Mouse (Mus musculus) colon, adult 2 months (tissue): Measurements from ENCODE around the gene Coro1a. TPM values are rescaled to one million over a fixed set of nuclear protein-coding genes. Genes with fewer than 3 reads are reported as not detected.

Experiments used
- polyA plus RNA-seq: library from polyadenylated mRNA; depleted of rRNA; stranded (reverse); fragments of >200 nt; gene quantifications from 2 replicates; pipeline ENCODE4 v1.2.3, GENCODE M21; 2012; rRNA removed

The Coro1a gene
- polyA plus RNA-seq: 84.8 and 89.6 TPM in 2 replicates

DNA sequence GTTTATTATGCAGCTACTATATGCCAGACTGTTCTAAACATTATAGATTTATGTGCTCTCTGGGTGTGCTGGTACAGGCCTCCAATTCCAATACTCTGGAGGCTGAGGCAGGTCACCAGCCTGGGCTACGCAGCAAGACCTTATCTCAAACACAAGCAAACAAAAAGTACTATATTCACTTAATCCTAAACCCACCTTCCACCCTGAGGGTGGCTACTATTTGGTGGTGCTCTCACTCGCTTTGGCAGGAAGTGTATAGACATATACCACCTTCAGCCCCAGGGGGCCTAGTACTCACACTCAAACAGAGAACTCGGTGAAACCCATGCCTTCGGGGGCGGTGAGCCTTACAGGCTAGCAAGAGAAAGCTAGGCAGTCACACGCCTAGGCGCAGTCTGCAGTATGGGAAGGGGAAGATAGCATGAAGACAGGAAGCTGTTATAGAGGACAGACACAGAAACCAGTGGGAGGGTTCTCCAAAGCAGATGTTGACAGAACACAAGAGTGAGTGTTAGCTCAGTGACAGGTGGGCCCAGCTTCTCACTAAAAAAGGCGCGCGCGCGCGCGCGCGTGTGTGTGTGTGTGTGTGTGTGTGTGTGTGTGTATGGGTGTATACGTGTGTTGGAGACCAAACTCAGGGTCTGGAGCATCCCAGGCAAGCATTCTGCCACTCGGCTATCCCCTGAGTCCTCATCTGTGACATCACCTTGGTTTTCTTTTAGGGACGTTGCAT lies at the start of gene Coro1a:
Gene Coro1a, minus strand, starts transcription at position 346 of the 733 bp plus-strand sequence.

DNA sequence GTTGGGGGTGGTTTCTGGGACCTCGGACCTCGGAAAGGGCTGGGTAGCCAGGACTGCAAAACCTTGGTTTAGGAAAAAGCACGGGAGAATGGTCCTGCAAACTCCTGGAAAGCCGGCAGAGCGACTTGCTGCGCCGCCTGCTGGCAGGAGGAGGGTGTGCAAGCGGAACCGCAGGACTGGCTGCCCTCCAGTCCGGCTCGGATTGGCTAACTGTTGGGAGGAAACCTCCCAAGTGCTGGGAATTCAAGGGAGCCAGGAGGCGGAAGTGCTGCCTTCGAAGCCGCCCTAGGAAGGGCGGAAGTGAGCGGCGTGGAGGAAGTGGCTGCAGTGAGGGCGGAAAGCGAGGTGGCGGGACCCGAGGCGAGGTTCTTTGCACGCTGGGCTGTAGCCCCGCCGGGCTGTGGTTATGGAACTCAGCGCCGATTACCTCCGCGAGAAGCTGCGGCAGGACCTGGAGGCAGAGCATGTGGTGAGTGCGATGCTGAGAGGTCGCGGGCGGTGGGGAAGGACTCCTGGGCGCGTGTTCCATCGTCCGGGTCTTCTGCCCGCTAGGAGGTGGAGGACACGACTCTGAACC lies 11.9 kb downstream of the Coro1a start, which contains the start of gene Slx1b:
Gene Slx1b, minus strand, starts transcription at position 154 of the 577 bp plus-strand sequence.

DNA sequence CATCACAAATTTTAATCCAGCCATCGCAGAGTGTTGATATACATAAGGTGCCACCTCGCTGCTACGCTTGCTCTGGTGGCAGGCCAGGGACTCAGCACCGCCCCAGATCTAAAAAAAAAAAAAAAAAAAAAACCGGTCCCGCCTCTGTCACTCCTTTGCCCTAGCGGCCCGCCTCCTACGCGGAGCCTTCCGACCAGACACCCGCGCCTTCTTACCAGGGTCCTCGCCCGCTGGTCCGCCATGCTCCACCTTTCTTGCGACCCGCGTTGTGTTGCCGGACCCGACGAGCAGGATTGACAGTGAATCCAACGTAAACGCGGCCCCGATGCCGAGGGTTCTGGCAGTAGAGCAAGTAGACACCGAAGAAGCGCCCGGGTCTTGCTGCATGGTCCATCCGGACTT lies 12.4 kb downstream of the Coro1a start, which contains the start of gene Bola2:
Gene Bola2, plus strand, starts transcription at position 192 of the 402 bp plus-strand sequence.

DNA sequence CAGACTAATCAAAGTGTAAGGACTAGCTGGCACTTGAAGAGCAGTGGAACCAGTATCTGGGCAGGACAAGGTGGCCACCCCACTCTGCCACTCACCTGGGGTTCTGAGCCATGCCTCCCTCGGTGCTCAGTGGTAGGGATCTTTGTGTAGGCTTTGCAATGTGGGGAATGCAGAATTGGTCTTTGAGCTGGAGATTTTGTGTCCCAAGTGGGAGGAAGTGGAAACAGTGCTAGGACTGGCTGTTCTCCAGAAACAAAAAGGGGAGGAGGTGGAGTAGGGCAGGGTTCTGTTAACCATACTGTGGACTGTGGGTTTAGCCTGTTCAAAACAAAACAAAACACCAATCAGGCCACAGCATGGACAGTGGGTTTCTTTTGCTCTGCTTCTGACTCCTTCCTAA lies 31.4 kb downstream of the Coro1a start, which contains the start of gene Sult1a1:
Gene Sult1a1, minus strand, starts transcription at position 226 of the 400 bp plus-strand sequence.

Other genes starting within 250 kb of the Coro1a start
- 0.32 TPM in 1 of 2 replicates, not detected in the other for gene Atp2a1, start 244.7 kb downstream of the Coro1a start, polyA plus RNA-seq
- 60.3 and 67.9 TPM in 2 replicates for gene Sh2b1, start 232.4 kb downstream of the Coro1a start, polyA plus RNA-seq
- 145 and 155 TPM in 2 replicates for gene Tufm, start 220.4 kb downstream of the Coro1a start, polyA plus RNA-seq
- 213 and 246 TPM in 2 replicates for gene Atxn2l, start 204.3 kb downstream of the Coro1a start, polyA plus RNA-seq
- 88.8 and 109 TPM in 2 replicates for gene Eif3c, start 141.4 kb downstream of the Coro1a start, polyA plus RNA-seq
- gene Apobr, start 122.8 kb downstream of the Coro1a start, polyA plus RNA-seq: 2.0 and 2.6 TPM in 2 replicates
- gene Cln3, start 122.0 kb downstream of the Coro1a start, polyA plus RNA-seq: 87.2 and 116 TPM in 2 replicates
- 0.15 TPM in 1 of 2 replicates, not detected in the other for gene Il27, start 112.8 kb downstream of the Coro1a start, polyA plus RNA-seq
- gene Nupr1, start 76.9 kb downstream of the Coro1a start, polyA plus RNA-seq: 137 and 141 TPM in 2 replicates
- 61.1 and 76.7 TPM in 2 replicates for gene Sgf29, start 58.5 kb downstream of the Coro1a start, polyA plus RNA-seq
- gene Sult1a1, start 31.4 kb downstream of the Coro1a start, polyA plus RNA-seq: 267 and 274 TPM in 2 replicates
- 64.6 and 66.5 TPM in 2 replicates for gene Bola2, start 12.4 kb downstream of the Coro1a start, polyA plus RNA-seq
- 36.8 and 37.9 TPM in 2 replicates for gene Slx1b, start 12.0 kb downstream of the Coro1a start, polyA plus RNA-seq
- gene Mapk3, start 51.8 kb upstream of the Coro1a start, polyA plus RNA-seq: 651 and 659 TPM in 2 replicates
- gene Gdpd3, start 58.5 kb upstream of the Coro1a start, polyA plus RNA-seq: 9.4 and 26.3 TPM in 2 replicates
- 414 and 445 TPM in 2 replicates for gene Ypel3, start 69.2 kb upstream of the Coro1a start, polyA plus RNA-seq
- gene Tbx6, start 73.7 kb upstream of the Coro1a start, polyA plus RNA-seq: 4.6 and 5.0 TPM in 2 replicates
- gene Ppp4c, start 84.7 kb upstream of the Coro1a start, polyA plus RNA-seq: 190 and 210 TPM in 2 replicates
- 2.6 and 3.6 TPM in 2 replicates for gene Fam57b, start 89.9 kb upstream of the Coro1a start, polyA plus RNA-seq
- not detected in 2 replicates for gene 4930451I11Rik, start 123.9 kb upstream of the Coro1a start, polyA plus RNA-seq
- gene Doc2a, start 139.6 kb upstream of the Coro1a start, polyA plus RNA-seq: not detected in 2 replicates
- 6.8 and 9.7 TPM in 2 replicates for gene Hirip3, start 154.2 kb upstream of the Coro1a start, polyA plus RNA-seq
- gene Ino80e, start 154.6 kb upstream of the Coro1a start, polyA plus RNA-seq: 53.1 and 56.0 TPM in 2 replicates
- 99.3 and 107 TPM in 2 replicates for gene Taok2, start 176.9 kb upstream of the Coro1a start, polyA plus RNA-seq
- 109 and 125 TPM in 2 replicates for gene Tmem219, start 215.1 kb upstream of the Coro1a start, polyA plus RNA-seq
- 15.5 and 21.3 TPM in 2 replicates for gene Kctd13, start 221.1 kb upstream of the Coro1a start, polyA plus RNA-seq
- gene Asphd1, start 241.8 kb upstream of the Coro1a start, polyA plus RNA-seq: 0.51 and 0.92 TPM in 2 replicates
- 5.1 and 5.3 TPM in 2 replicates for gene Sez6l2, start 242.8 kb upstream of the Coro1a start, polyA plus RNA-seq